Mouse (Mus musculus): ENCODE measurements around the gene Kcnk4.
A peak's percentile ranks its signal among the peaks of the same experiment; 100 is the strongest.

The Kcnk4 gene

GRCm38 (mm10) chr19:6934195-6934977 lies at the start of gene Kcnk4:
TSS of gene Kcnk4 (minus strand) at chr19:6934515.
- no peak for DNase-seq

- DNase-seq = no peak
Measured at GRCm38 (mm10) chr19:6983621-6984020, 49.3 kb upstream of the Kcnk4 start.

GRCm38 (mm10) chr19:6981465-6981864 lies 47.1 kb upstream of the Kcnk4 start:
- DNase-seq = no peak

GRCm38 (mm10) chr19:6980381-6981093 lies 46.2 kb upstream of the Kcnk4 start, which contains the start of gene Fkbp2:
TSS of gene Fkbp2 (minus strand) at chr19:6980501.
- peak; percentile 99 for DNase-seq

GRCm38 (mm10) chr19:6979486-6980380 lies 45.4 kb upstream of the Kcnk4 start:
- peak; percentile 99 to 100 for DNase-seq

- DNase-seq = peak in 1 of 2 experiments; percentile 45
Measured at GRCm38 (mm10) chr19:6979001-6979479, 44.7 kb upstream of the Kcnk4 start.

GRCm38 (mm10) chr19:6978639-6978974 lies 44.3 kb upstream of the Kcnk4 start:
- DNase-seq = no peak

- DNase-seq = no peak
Measured at GRCm38 (mm10) chr19:6977759-6978638, 43.7 kb upstream of the Kcnk4 start.

GRCm38 (mm10) chr19:6975537-6976521 lies 41.5 kb upstream of the Kcnk4 start, which contains the start of gene Plcb3:
TSS of gene Plcb3 (minus strand) at chr19:6976470.
- peak; percentile 76 to 81 for DNase-seq

GRCm38 (mm10) chr19:6974211-6975205 lies 40.2 kb upstream of the Kcnk4 start, which contains the start of gene Ppp1r14b:
TSS of gene Ppp1r14b (plus strand) at chr19:6974968.
- peak; percentile 87 to 88 for DNase-seq

GRCm38 (mm10) chr19:6973581-6974190 lies 39.4 kb upstream of the Kcnk4 start:
- DNase-seq = no peak

GRCm38 (mm10) chr19:6972247-6972917 lies 38.1 kb upstream of the Kcnk4 start:
- no peak for DNase-seq

GRCm38 (mm10) chr19:6971644-6972043 lies 37.3 kb upstream of the Kcnk4 start:
- no peak for DNase-seq

GRCm38 (mm10) chr19:6970460-6971085 lies 36.3 kb upstream of the Kcnk4 start:
- DNase-seq = no peak

GRCm38 (mm10) chr19:6969665-6970381 lies 35.5 kb upstream of the Kcnk4 start:
- DNase-seq = peak; percentile 87

- no peak for DNase-seq
Measured at GRCm38 (mm10) chr19:6969291-6969664, 35.0 kb upstream of the Kcnk4 start.
